Mouse (Mus musculus): ENCODE data around the gene Cyb5d1.

GRCm38 (mm10) chr11:69396772-69397171, 1.3 kb upstream of the Cyb5d1 start:
- TF ChIP-seq CTCF (IDR thresholded peaks at IDR 0.05) (no peak), EP300 (IDR thresholded peaks at IDR 0.05; ENCODE audit: insufficient read depth, low read depth, low read length) (peak; percentile 97), POLR2A (IDR thresholded peaks at IDR 0.05; ENCODE audit: insufficient read depth, low read depth, low read length) (peak; percentile 72)

All from heart, adult 2 months (tissue).